Mouse (Mus musculus): ENCODE measurements around the gene C2. TPM values are rescaled to one million over a fixed set of nuclear protein-coding genes. Genes with fewer than 3 reads are reported as not detected.
A peak's percentile ranks its signal among the peaks of the same experiment; 100 is the strongest.

C2 gene
- total RNA-seq, 2 experiments from 2014 or later, result 1.4 to 1.5 TPM

DNA sequence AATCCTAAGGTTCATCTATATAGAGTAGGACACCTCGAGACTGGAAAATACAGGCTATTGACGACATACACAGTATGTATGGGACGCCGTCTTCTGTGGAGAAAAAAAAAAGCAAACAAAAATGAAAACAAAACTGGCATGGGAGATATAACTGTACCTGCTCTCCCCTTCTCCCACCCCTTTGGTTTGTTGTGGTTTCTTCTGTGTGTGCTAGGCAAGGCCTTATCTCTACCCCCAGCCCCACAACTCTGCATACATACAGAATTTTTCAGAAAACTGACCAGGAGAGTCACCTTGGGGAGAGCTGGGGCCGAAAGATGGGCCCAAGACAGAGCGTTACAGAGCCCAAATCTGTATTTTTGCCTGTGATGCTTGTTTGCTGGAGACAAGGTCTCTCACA lies 13.4 kb downstream of the C2 start:
- intact Hi-C loops (cut with DNase I), result no loop called here
- DNase-seq, result no peak

- intact Hi-C loops (cut with DNase I), result no loop called here
- DNase-seq, result no peak
Measured at GRCm38 (mm10) chr17:34883332-34883731, 14.7 kb downstream of the C2 start.

DNA sequence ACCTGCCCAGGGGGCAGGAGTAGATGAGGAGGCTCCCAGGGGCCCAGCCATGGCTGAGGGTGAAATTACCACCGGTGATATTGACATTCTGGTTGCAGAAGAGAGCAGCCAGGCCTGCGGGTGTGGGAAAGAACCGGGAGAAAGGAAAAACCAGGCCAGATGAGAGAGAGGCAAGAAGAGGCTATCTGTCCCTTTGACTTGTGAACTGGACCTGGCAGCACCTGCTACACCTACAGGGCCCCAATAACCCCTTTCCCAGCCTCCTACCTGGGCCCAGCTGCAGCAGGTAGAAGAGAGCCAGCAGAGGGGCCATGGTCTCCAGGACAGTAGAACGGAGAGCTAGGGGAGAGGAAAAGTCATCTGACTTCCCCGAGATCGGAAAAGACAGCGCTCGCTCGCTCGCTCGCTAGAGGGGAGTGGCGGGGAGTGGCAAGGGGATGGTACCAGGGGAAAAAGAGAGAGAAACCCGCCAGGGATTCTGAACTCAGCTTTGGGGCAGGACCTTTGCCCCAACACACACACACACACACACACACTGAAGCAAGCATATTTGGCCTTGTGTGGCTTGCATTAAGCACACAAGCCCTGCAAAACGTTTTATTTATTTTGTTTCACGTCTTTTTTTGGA lies 16.3 kb downstream of the C2 start, which contains the start of gene Gm20547:
Gene Gm20547 (minus strand): TSS at position 360 of the 628 bp plus-strand sequence.
- no peak for DNase-seq
- intact Hi-C loops (cut with DNase I), result no loop called here

GRCm38 (mm10) chr17:34881166-34881565 lies 16.9 kb downstream of the C2 start:
- intact Hi-C loops (cut with DNase I), result no loop called here
- no peak for DNase-seq

- intact Hi-C loops (cut with DNase I), result no loop called here
- DNase-seq, result no peak
Measured at GRCm38 (mm10) chr17:34879336-34879879, 18.7 kb downstream of the C2 start, which contains the start of gene Zbtb12. TSS of gene Zbtb12 (plus strand) at chr17:34879483.

DNA sequence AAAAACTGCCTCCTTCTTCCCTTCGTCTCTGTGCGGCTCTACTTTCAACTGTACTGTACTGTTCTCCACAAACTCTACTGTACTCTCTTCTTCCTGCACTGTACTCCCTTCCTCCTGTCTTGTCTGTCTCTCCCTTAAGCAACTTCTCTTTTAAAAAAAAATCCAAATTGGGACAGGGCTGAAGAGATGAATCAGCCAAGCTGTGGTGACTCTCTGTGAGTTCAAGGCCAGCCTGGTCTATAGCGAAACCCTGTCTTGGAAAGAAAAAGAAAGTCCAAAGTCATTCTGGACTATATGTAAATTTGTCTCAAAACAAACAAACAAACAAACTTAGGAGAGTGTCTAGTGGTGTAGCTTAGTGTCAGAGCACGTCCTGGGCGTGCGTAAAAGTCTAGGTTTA lies 23.7 kb downstream of the C2 start:
- intact Hi-C loops (cut with DNase I), result no loop called here

GRCm38 (mm10) chr17:34865981-34866380 lies 32.1 kb downstream of the C2 start:
- DNase-seq, result no peak
- intact Hi-C loops (cut with DNase I), result no loop called here

More for the DNA sequence above, 23.7 kb downstream of the C2 start:
- DNase-seq, result no peak

GRCm38 (mm10) chr17:34862416-34863081 lies 35.5 kb downstream of the C2 start, which contains the start of gene Cfb:
TSS of gene Cfb (minus strand) at chr17:34862518.
- intact Hi-C loops (cut with DNase I), result no loop called here

GRCm38 (mm10) chr17:34861704-34862415 lies 36.2 kb downstream of the C2 start:
- intact Hi-C loops (cut with DNase I), result no loop called here
- DNase-seq, result peak in 1 of 2 experiments; percentile 23

More at GRCm38 (mm10) chr17:34862416-34863081, 35.5 kb downstream of the C2 start, which contains the start of gene Cfb:
- DNase-seq, result no peak

GRCm38 (mm10) chr17:34860514-34860913 lies 37.6 kb downstream of the C2 start:
- DNase-seq, result no peak
- intact Hi-C loops (cut with DNase I), result no loop called here

DNA sequence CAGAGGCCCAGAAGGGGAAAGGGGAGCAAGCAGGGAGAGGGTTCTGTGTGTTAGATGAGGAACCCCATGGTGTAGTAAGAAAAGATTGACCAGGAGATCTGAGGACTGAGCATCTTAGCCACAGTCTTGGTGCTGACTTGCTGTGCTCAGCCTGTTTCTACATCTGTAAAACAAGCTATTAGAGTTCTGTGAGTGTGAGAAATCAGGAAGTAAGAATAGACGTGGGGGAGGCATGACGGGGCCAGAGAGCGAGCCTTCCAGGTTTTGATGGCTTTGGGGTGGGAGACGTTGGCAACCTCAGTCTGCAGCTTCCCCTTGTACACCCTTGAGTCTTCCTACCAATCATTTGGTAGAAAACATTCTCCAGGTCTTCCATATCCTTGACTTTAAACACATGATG lies 39.4 kb downstream of the C2 start:
- intact Hi-C loops (cut with DNase I), result no loop called here
- DNase-seq, result no peak

GRCm38 (mm10) chr17:34855825-34856224 lies 42.2 kb downstream of the C2 start:
- DNase-seq, result peak in 1 of 2 experiments; percentile 29
- intact Hi-C loops (cut with DNase I), result loop anchor here (2.0 kb wide), 1 partner anchor 127 kb away; no protein-coding TSS in a partner anchor

DNA sequence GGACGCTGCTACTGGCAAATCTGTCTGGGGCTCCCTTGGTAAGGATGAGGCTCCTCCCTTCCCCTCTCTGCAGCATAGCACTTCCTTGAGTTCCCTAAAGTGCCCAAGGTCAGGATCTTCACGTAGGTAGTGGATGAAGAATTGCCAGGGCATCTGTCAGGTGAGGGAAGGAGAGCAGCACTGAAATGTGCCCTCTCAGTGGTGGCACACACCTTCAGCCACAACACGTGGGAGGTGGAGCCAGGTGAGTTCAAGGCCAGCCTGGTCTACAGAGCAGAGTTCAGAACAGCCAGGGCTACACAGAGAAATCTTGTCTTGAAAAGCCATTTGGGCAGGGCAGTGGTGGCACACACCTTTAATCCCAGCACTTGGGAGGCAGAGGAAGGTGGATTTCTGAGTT lies 43.3 kb downstream of the C2 start:
- intact Hi-C loops (cut with DNase I), result loop anchor here (1.0 kb wide), 1 partner anchor 58 kb away; no protein-coding TSS in a partner anchor
- DNase-seq, result no peak

DNA sequence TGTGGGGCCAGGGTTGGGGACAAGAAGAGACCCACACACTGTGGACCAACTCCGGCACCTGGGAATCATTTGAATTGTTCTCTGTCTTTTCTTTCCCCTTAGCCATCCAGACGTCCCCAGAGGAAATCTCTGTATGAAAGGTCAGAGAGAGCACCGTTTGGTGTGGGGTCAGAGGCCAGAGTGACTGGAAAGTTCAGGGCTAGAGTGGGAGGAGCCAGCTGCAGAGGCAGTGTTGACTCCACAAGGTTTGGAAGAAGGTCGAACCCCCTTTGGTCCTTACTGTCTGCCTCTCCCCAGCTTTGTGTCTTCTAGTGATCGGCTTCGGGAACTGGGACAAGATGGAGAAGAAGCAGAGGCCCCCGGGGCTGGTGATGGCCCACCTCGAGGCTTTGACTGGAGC lies 44.6 kb downstream of the C2 start:
- DNase-seq, result no peak
- intact Hi-C loops (cut with DNase I), result no loop called here

GRCm38 (mm10) chr17:34850517-34851125 lies 47.4 kb downstream of the C2 start:
- no peak for DNase-seq
- intact Hi-C loops (cut with DNase I), result no loop called here

GRCm38 (mm10) chr17:34849722-34850516 lies 48.1 kb downstream of the C2 start, which contains the start of the genes Skiv2l and Nelfe:
TSS of gene Skiv2l (minus strand) at chr17:34850210.
TSS of gene Nelfe (plus strand) at chr17:34850391.
- peak; percentile 93 to 98 for DNase-seq
- intact Hi-C loops (cut with DNase I), result loop anchor here (10.0 kb wide), 1 partner anchor 675 kb away; no protein-coding TSS in a partner anchor

- intact Hi-C loops (cut with DNase I), result loop anchor here (10.0 kb wide), 1 partner anchor 677 kb away; no protein-coding TSS in a partner anchor
- DNase-seq, result no peak
Measured at GRCm38 (mm10) chr17:34847615-34848014, 50.5 kb downstream of the C2 start.

DNA sequence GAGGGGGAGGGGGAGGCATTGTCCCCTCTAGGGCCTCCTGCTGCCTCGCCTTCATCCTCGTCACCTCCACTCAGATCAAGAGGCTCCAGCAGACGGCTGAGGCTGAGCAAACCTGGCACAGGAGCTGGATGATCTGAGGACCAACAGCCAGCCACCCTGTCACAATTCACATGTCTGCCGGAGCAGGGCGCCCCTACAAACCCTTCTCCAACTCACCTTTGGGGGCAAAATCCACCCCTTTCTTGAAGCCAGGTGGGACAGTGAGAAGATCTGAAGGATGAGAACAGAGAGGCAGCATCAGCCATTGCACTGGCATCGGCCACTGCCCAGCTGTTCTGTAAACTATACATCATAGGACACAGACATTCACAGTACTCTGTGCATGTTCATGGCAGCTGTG lies 50.9 kb downstream of the C2 start:
- intact Hi-C loops (cut with DNase I), result loop anchor here (10.0 kb wide), 1 partner anchor 678 kb away; no protein-coding TSS in a partner anchor
- no peak for DNase-seq

DNA sequence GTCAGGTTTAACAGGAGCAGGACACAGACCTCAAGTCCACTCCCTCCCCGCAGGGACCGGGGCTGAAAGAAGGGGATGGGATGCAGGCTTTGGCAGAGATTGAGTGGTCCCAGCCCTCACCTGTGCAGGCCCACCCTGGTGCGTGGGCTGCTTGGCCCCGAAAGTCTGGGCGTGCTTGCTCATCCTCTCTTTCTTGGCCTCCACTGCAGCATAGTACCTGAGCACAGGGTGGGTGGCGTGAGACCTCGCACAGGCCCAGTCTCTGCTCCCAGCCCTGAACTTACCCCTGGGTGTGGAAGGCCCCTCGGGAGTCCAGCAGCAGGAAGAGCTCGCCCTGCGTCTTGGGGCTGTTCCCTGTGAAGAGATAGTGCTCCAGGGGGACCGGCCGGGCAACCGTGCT lies 53.2 kb downstream of the C2 start:
- intact Hi-C loops (cut with DNase I), result loop anchor here (10.0 kb wide), 1 partner anchor 680 kb away; no protein-coding TSS in a partner anchor

More for the DNA sequence above, 53.2 kb downstream of the C2 start:
- no peak for DNase-seq

Data from gastrocnemius, postnatal 36 days (tissue).